Mouse (Mus musculus) spleen, postnatal 0 days (tissue): ENCODE data around the gene Pofut2. TPM values are rescaled to one million over a fixed set of nuclear protein-coding genes. Genes with fewer than 3 reads are reported as not detected.

ENCODE experiments used
- polyA plus RNA-seq: library from polyadenylated mRNA; unstranded; fragments of >200 nt; fragmentation: Nextera tagmentation; extraction: Ambion mirVana; gene quantifications from 2 replicates; pipeline ENCODE4 v1.2.1, GENCODE M21; 2015

Gene Pofut2
- 27.4 and 35.2 TPM in 2 replicates for polyA plus RNA-seq

DNA sequence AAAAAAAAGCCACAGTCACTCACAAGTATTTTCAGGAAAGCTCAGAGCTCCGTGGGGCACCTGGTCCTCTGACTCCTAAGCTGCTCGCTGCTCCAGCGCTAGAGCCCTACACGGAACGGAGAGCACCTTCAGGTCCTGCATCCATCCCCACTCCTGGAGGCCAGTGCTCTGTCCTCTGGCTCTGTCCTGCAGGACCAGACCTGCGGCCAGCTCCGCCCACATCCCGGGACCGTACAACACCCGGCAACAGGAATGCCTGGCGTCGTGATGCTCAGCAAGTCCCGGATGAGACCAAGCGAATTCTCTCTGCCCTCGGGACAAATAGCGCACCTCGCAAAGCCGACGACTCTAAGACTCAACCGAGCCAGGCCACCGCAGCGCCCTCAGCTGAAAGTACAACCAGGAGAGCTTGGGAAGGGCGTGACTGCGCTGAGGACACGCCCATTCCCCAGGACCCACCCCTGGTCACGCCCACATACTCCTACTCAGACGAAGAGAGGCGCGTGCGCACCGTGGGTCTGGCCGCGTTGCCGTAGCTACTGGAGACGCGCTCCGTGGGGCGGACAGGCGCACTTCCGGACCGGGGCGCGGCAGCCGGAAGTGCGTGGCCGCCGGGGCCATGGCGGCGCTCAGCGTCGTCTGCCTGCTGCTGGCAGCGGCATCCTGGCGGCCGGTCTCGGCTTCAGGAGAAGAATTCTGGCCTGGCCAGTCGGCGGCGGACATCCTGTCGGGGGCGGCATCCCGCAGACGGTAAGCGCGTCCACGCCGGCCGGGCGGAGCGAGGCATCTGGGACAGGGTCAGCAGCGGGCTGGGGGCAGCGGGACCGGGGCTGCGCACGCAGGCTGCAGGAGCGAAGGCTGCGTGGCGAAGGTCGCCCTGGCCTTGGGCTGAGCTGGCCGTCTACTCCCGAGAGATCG is at the start of gene Pofut2:
Gene Pofut2 (plus strand): TSS at position 515 of the 918 bp plus-strand sequence.

Other genes with a start within 250 kb of the Pofut2 start
- gene Slc19a1, start 227.0 kb upstream of the Pofut2 start, polyA plus RNA-seq, result 22.3 and 22.5 TPM in 2 replicates
- 17.4 and 22.2 TPM in 2 replicates for gene Col18a1, start 92.7 kb upstream of the Pofut2 start, polyA plus RNA-seq
- gene Adarb1, start 159.1 kb downstream of the Pofut2 start, polyA plus RNA-seq, result 1.8 and 2.9 TPM in 2 replicates